Mouse (Mus musculus) thymus, postnatal 25 days (tissue): ENCODE measurements around the gene Iqcf5.
A peak's percentile ranks its signal among the peaks of the same experiment; 100 is the strongest.

Source experiments
- DNase-seq: peaks from one replicate; pipeline ENCODE4 v3.0.0; 2022

Iqcf5 gene

DNA sequence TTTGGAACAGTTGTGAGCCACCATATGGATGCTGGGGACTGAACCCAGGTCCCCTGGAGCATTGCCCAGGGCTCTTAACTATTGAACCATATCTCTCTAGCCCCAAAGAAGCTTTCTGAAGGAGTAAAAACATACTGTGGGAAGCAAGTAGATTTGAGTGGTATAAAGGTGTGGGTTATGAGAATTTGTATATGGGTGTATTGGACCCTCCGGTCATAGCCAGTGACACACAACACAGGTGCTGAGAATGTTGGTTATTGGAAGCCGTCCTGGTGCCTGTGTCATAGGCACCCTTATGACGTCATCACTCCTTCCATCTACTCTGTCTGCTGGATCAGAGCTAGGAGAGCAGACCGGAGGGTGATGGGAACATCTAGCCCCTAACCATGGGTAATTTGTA lies at the start of gene Iqcf5:
Gene Iqcf5, plus strand, starts transcription at position 301 of the 400 bp plus-strand sequence.
- DNase-seq, result no peak

DNA sequence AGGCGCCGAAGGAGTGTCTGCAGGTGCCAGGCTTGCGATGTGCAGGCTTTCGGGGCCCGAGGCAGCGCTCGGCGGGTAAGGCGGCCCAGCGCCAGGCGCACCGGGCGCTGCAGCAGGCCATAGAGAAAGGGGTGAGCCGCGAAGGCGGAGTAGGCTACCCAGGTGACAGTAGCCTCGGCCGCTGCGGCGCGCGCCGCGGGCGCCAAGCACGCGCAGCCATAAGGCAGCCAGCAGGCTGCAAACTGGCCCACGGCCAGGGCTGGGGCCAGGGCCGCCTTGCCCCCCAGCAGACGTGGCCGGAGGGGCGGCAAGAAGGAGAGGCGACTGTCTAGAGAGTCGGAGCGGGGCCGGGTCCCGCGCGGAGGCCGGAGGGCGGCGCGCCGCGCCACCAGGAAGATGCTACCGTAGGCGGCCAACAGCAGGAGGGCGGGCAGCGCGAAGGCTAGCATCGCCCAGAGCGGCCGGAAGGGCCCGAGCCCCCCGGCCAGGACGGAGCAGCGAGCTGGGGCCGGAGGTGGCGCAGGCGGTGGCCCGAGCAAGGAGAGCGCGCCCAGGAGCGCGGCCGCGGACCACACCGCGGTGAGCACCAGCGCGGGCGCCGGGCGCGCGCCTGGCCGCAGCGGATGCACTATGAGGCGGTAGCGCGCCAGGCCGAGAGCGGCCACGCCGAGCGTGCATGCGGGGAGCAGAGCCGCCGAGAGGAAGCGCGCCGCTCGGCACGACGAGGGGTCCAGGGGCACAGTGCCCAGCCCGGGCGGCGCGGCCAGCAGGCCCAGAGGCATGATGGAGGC lies 49.4 kb upstream of the Iqcf5 start:
- DNase-seq, result no peak

DNA sequence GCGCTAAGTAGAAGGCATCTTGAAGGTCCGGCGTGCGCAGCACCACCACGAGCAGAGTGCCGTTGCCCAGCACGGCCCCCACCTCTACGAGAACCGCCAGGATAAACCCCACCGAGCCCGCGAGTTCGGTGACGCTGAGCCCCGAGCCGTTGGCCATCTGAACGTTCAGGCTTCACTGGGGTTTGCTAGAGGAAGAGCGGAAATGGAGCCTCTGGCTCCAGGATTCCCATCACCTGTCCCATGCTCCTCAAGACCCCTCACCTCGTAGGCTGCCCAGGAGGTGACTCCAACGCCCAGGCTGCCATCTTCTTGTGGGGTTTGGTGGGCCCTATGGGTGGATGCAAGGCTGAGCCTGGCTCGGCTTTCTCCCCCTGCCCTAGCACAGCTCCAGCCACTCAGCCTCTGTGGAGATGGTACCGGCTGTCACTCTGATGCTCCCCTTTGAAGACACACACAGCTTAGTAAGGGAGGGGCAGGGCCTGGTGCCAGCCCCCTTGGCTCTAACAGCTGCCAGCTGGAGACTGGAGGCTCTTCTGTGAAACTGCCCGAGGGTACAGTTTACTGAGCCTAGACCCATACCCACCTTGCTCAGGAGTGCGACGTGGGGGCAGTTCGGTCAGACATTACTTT lies 48.7 kb upstream of the Iqcf5 start, which contains the start of gene Gpr62:
Gene Gpr62, minus strand, starts transcription at position 368 of the 630 bp plus-strand sequence.
- no peak for DNase-seq

DNA sequence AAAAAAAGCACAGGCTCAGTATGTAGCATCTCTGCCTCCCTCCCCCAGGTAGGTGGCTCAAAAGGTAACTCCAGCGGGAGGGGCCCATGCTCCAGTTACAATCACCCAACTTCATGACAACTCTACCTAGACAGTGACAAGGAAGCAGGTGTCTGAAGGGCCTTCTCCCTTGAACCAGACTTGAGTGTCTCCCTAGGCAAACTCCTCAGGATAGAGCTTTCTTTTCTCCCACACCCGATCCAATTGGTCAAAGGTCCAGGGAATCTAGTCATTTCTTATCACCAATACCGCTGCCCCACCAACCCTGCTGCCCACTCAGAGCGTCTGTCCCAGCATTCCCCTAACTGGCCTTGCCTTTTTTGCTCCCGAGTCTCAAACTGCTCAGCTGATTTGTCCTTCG lies 47.7 kb upstream of the Iqcf5 start:
- no peak for DNase-seq

DNA sequence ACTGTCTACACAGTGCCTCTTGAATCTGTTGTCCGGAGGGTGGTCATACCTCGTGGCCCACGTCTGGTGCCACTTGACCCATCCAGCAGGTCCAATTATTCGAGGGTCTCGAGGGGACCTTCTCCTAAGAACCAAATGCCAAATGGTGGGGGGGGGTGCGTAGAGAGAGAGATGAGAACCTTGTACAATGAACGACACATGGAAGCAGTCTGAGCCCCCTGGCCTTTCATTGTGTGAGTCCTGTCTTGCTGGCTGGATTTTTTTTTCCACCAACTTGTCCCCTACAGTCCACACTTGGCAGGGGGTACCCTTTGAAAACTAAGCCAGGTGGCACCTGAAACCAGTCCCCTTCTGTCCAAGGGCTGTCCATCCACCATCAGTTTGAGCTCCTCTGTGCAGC lies 46.6 kb upstream of the Iqcf5 start:
- DNase-seq, result no peak

DNA sequence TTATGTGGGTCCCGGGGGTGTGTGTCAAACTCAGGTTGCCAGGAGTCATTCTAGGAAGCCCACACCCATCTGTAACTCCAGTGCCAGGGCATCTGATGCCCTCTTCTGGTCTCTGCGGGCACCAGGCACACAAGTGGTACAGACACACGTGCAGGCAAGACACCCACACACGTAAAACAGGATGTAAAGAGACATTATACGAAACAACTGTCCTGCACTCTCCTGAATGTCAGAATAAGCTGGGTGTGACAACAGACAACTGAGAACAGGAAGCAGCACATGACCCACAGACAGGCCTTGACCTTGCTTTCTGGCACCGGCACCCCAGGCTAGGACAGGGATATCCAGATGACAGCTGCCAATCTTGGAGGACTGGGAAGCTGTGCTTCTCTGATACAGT lies 45.1 kb upstream of the Iqcf5 start:
- no peak for DNase-seq

DNA sequence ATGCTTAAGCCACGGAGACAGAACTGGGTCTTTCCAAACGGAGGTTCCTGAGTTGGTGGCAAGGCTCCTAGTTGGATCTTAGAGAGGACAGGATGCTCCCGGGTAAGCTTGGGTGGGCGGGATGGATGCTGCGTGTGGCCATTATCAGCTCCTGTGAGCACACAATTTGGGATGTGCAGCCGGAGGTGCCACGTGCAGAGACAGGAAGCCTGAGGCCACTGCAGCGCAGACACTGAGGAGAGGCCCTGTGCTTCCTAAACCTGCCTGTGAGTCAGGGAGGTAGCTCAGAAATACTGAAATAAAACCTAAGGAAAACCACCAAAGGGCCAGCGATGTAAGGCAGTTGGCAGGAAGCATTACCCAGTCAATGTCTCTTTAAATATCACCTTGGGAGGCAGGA lies 44.6 kb upstream of the Iqcf5 start:
- no peak for DNase-seq

DNA sequence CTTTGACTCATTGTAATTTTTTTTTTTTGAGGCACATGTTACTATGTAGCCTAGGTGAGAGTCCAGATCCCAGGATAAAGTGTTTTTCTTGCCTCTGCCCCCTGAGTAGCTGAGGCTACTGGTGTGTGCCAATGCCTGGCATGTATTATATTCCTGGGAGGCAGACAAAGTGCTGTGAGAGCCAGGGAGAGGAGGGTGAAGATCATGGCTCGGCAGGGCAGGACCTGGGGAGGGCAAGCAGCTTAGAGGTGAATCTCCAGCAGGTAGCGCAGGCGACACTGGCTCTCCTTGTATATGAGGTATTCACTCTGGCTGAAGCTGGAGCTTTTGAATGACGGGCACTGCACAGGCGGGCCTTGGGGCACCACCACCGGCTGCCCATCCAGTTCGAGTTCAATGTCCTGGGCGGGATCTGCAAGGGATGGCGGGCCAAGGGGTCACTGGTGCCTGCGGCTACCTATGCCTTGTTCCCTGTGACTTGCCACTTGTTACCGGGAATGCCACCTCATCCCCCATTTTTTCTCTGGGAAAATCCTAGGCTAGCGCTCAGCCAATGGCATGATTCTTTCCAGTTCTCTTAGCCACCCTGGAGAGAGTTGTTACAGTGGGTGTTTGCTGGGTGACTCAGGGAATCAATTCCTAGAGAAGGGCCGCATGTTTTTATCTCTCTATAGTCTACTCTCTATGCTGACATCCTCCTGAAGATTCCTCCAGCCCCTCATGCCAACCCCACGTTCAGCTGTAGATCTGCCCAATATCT lies 43.2 kb upstream of the Iqcf5 start:
- DNase-seq, result no peak

DNA sequence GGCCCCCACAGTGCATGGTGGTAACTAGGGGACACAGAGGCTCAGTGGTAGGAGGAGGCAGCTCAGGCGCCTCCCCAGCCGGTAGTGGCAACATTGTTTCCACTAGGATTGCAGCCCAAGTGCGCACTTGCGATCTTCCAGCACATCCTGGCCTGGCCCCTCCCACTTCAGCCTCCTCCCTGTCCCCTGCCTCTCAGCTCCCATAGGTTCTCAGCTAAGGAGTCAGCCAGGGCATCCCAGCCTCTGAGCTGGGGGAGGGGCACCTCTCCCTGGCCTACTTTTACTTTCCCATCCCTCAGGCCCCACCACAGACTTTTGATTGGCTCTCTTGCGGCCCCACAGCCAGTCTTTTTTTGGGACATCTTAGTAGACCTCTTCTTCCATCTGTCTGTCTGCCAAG lies 42.5 kb upstream of the Iqcf5 start:
- DNase-seq, result no peak

DNA sequence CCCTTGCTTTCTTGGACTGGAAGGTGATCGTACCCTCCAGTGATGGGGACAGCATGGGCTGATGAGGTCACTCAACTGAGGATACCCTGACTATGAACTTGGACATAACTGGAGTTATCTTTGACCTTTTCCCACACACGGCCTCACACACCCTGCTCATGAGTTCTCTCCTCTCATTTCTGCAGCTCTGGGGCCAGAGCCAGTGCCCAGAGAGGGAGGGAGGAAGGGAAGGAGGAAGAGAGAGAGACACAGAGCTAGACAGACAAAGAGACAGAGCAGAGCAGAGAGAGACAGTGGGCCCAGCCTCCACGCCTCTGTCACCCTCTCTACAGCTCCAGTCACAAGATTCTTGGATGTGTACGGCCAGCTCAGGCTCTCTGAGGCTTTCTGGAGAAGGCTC lies 42.1 kb upstream of the Iqcf5 start:
- DNase-seq, result no peak

DNA sequence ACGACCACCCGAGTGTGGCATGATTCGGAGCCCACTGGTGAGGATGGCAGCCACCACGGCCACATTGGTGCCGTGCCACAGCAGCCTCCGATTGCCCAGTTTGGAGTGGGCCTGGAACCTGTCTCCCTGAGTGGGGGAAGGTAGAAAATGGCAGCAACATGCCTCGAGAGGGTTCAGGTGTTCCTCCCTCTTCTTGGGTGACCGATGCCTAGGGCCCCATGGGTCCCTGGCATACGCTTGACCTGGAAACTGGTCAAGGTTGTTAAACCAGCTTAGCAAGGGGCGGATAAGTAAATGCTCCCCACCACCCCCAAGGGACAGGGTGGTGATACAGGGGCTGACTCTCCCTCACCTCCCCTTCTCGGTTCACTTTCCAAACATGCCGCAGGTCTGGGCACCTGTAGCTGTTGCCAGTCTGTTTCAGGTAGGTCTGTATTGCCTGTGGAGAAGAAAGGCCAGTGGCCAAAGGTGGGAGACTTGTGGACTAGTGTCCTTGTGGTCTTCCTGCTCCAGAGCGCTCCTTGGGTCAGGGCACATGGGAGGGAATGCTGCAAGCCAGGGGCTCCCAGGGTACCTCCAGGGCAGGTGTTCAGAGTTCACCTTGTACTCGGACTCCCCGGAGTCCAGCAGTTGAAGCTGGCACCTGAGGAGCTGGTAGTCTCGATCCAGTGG lies 41.2 kb upstream of the Iqcf5 start:
- no peak for DNase-seq

DNA sequence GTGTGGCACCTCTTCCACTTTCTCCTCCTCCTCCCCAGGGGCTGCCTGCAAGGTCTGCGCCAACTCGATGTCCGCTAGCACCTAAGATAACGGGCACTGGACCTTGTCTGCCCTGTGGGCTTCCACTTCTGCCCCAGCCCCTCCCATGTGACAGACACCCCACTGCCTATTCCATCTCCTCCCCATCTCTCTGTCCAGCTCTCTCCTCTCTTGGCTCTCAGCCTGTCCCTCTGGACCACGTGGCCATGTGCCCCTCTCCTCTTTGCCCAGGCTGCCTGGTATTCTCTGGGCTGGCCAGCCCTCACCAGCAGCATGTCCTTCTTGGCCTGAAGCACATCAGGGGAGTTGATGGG lies 40.6 kb upstream of the Iqcf5 start:
- no peak for DNase-seq

DNA sequence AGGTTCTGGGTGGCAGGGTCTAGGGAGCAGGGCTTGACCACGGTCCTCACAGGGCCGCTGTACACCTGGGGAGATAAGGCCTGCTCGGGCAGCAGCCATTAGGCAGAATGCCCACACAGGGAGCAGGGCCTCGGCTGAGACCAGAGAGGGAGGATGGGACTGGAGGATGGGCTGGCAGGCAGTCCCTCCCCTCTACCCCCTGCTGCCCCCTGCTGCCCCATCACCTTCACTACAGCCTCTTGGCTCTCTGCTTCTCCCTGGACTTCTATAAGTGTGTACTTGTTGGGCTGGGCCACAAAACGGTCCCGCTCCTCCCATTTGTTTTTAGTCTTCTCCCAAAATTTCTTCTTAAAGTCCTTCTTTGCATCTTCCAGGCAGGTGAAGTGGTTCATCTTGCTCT lies 39.9 kb upstream of the Iqcf5 start:
- peak; percentile 70 for DNase-seq

DNA sequence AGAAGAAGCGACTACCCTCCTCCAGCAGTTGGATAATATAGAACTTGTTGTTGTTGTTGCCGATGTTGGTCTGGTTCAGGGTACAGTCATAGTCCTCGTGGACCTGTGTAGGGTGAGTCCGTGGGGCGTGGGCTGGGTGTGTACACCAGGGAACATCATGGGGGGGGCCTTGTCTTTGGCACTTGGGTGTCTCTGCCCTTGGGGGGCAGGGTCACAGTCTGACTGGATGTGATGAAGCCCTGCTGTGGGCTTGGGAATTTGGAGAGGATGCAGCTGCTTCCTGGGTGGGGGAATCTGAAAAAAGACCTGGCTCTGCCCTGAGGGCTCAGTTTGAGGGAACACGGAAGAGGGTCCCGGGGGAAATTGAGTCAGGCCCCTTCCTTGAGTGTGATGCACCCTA lies 39.3 kb upstream of the Iqcf5 start:
- DNase-seq, result no peak

DNA sequence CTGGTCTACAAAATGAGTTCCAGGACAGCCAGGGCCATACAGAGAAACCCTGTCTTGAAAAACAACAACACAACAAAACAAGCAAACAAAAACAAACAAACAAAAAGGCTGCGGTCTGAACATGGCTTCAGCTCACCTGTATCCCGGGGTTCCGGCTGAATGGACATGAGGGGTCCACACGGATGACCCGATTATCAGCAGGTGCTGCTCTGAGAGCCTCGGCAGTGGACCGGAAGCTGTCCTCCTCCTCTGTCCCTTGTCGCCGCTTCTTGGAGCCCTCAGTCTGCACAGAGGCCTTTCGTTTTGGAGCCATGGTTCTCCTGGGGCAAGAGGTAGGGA lies 38.7 kb upstream of the Iqcf5 start, which contains the start of gene Rrp9:
Gene Rrp9, plus strand, starts transcription at position 301 of the 339 bp plus-strand sequence.
- no peak for DNase-seq

DNA sequence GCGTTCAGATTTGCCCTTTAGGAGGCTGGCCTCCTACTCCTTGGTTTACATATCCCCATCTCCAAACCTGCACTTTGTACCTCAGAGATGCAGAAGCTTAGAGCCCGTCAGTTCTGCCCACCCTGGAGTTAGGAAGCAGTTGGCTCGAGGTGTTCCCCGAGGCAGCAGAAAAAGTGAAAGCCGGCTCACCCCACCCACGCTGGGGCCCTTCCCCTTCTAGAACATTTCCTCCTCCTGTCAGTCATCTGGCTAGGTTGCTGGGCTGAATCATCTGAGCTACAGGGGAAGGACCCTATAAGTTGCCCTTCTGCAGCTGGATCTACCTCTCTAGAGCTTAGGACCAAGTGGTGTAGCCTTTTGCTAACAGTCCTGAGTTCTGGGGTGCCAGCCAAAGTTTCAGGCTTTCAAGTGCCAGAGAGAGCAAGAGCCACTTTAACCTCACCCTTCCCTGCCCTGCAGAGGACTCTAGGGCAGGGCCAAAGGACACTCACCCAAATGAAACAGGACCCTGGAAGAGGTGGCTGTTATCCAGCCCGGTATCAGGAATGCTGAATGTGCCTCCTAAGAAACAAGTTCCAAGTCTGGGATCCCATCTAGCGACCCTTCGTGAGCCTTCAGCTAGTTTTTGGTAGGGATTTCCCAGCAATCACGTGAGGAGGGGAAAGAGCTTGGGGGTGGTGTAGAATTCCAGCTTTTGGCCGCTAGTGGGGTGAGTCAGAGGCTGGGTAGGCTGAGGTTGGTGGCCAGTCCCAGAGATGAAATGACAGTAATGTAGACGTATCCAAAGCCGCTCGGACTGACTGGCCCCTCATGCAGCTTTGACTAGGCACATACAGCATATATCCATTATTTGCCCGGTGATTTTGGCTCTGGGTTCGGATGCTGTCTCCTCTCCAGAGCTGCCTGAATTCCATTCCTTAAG lies 38.1 kb upstream of the Iqcf5 start:
- DNase-seq, result peak; percentile 81

DNA sequence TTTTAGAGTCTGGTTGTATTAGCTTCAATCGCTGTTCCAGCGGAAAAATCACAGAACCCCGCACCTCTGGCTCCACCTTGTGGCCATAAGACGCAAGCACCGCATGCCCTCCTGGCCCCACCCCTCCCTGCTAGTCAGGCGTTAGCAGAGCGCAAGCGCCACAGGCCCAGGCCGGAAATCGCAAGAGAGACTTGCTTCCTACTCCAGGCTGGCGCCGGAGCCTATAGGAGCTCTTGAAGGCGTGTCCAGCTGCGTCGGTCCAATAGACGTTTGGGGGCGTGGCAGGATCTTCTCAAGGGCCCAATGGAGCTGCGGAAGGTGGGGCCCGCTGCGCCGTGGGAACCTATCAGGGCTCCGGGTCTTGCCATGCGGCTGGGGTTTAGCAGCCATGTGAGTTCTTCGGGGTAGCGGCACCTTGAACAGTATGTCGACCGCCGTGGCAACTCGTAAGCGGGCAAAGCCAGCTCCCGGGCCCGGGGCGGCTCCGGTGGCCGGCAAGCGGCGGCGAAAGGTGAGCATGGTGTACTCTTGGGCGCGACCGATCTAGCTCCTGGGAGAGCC lies 37.4 kb upstream of the Iqcf5 start, which contains the start of gene Parp3:
Gene Parp3, minus strand, starts transcription at position 26 of the 561 bp plus-strand sequence.
- peak; percentile 97 for DNase-seq

DNA sequence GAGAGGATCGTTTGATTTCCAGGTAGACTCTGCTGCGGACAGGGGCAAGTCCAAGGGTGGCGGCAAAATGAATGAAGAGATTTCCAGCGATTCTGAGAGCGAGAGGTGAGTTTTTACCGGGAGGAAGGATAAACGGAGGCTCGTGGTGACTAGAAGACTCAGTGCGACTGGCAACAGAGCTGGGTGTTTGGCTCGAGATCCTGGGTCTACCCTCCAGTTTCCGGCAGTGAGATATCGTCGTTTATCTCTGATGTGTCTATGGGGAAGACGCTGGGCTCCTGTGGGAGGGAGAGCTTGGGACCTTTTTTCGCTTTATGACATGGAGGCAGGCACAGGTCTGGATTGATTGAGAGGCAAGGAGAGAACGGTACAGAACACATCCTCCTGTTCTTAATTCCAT lies 36.7 kb upstream of the Iqcf5 start:
- DNase-seq, result no peak

DNA sequence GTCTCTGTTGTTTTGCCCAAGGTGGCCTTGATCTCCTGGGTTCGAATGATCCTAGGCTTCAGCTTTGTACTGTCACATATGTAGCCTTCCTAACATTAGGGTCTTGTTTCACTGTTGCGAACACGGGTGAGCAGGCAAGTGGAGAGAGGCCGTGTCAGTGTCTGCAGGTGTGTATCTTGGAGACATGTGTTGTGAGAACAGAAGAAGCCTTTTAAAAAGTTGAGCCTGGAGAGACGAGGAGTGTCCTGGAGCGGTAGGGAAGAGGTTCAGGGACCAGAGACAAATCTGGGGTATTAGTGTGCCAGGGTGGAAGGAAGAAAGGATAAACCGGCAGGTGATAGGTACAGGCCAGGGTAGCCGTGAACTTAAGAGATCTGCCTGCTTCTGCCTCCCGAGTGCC lies 36.3 kb upstream of the Iqcf5 start:
- DNase-seq, result no peak

DNA sequence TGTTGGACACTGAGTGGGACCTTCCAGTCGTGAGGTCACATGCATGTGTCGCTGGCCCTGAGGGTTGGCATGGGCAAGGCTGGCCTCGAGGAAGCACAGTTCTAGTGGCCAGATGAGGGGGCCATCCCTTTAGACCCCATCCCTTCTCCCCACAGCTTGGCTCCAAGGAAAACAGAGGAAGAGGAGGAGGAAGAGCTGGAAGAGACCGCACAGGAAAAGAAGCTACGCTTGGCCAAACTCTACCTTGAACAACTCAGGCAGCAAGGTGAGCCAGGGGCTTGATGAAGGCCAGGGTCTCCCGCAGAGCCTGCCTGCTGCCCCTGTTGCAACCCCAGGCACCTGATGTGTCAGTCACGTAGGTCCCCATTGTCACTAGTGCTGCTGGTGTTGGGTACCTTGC lies 33.8 kb upstream of the Iqcf5 start:
- DNase-seq, result no peak

DNA sequence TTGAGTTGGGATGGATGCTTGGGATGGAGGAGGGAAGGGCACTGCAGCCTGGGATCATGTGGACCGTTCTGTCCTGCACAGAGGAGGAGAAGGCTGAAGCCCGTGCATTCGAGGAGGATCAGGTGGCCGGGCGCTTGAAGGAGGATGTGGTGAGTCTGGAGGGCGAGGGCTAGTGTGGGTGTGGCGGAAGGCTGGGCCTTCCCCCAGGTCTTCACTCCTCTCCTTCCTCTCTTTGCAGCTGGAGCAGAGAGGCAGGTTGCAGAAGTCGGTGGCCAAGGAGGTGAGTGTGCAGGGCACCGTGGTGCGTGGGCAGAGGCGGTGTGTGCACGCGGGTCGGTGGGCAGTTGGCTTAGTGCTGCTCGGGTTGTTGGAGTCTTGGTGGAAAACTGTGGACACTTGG lies 33.3 kb upstream of the Iqcf5 start:
- no peak for DNase-seq

DNA sequence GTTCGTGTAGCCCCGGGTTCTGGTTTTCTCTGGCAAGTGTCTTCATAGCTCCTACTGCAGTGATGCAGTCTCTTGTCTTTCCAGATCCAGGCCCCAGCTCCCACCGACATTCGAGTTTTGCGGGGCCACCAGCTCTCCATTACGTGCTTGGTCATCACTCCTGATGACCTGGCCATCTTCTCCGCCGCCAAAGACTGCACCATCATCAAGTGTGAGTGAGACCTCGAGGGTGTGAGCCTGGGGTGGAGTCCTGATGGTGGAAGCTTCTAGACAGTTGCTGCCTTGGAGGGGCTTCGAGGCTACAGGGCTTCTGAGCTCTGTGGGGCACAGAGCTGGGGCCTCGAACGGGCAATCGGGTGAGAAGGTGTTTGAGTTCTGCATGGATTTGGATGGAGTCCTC lies 32.7 kb upstream of the Iqcf5 start:
- DNase-seq, result no peak
